Mouse (Mus musculus) CH12.LX (cell line): Measurements from ENCODE around the gene Cts7. TPM values are rescaled to one million over a fixed set of nuclear protein-coding genes. Genes with fewer than 3 reads are reported as not detected.

ENCODE experiments used
- DNase-seq: peaks from one replicate; pipeline ENCODE4 v3.0.0-alpha.2; 2013; ENCODE audit errors: extremely low read depth
- H3K27ac ChIP-seq: 2 replicates; pipeline ENCODE4 v1.5.1; 2012; ENCODE audit warnings: low read depth, mild to moderate bottlenecking, control low read depth, moderate library complexity; ENCODE audit not compliant: insufficient read depth
- H3K27me3 ChIP-seq: replicated peaks from 2 replicates; pipeline ENCODE3; 2012; ENCODE audit warnings: inconsistent platforms
- H3K36me3 ChIP-seq, 2 experiments: replicated peaks in 1 of 2; 2 replicates each; pipeline versions ENCODE3 to v1.6.1; 2012; ENCODE audit warnings: inconsistent platforms in 1 of 2, low read length in 1 of 2, mild to moderate bottlenecking in 1 of 2, mixed read lengths in 1 of 2, moderate library complexity in 1 of 2; ENCODE audit not compliant: control insufficient read depth in 1 of 2, insufficient read depth in 1 of 2
- H3K4me1 ChIP-seq, 2 experiments: 2 replicates each; pipeline ENCODE4 v1.6.1; 2012; ENCODE audit warnings: inconsistent platforms in 1 of 2, moderate library complexity in 1 of 2; ENCODE audit not compliant: insufficient read depth in 2 of 2, control insufficient read depth in 1 of 2
- H3K4me2 ChIP-seq: 2 replicates; pipeline ENCODE4 v1.6.1; 2012; ENCODE audit warnings: low read depth, mild to moderate bottlenecking, control low read depth; ENCODE audit not compliant: poor library complexity, insufficient read depth, severe bottlenecking
- H3K4me3 ChIP-seq, 3 experiments: fragments of 150-350 bp in 1 of 3; sonication (generic) in 1 of 3; replicated peaks in 1 of 3; 2 replicates each; pipeline versions ENCODE3 to v1.5.1; 2011 to 2012; ENCODE audit warnings: low read depth in 2 of 3, low read length in 2 of 3, mild to moderate bottlenecking in 2 of 3, moderate library complexity in 2 of 3, control low read depth in 1 of 3, improper control_type of control experiment in 1 of 3, inconsistent platforms in 1 of 3, mixed read lengths in 1 of 3; ENCODE audit not compliant: poor library complexity in 1 of 3
- H3K79me2 ChIP-seq: replicated peaks from 2 replicates; pipeline ENCODE4 v1.6.1; 2012; ENCODE audit warnings: mild to moderate bottlenecking, moderate library complexity; ENCODE audit not compliant: control insufficient read depth, poor library complexity, insufficient read depth, severe bottlenecking; ENCODE audit errors: extremely low read depth
- H3K9ac ChIP-seq: 2 replicates; pipeline ENCODE4 v1.6.1; 2012; ENCODE audit warnings: low read depth, mild to moderate bottlenecking, control low read depth, moderate library complexity; ENCODE audit not compliant: insufficient read depth
- H3K9me3 ChIP-seq: replicated peaks from 2 replicates; pipeline ENCODE3; 2012; ENCODE audit warnings: low read length, inconsistent platforms, mixed read lengths
- PAX5 ChIP-seq: IDR thresholded peaks from 2 replicates; pipeline ENCODE4 v1.6.1; 2012; ENCODE audit warnings: low read length, inconsistent platforms, mixed read lengths
- ZKSCAN1 ChIP-seq: IDR thresholded peaks from 2 replicates; pipeline ENCODE4 v1.6.1; 2012; ENCODE audit warnings: low read depth, inconsistent platforms, low read length, improper control_type of control experiment, borderline replicate concordance
- ZMIZ1 ChIP-seq: IDR thresholded peaks from 2 replicates; pipeline ENCODE4 v1.6.1; 2012; ENCODE audit warnings: low read depth, mild to moderate bottlenecking, inconsistent platforms, low read length, improper control_type of control experiment
- dilution Hi-C: fragments of 300-500 bp; cut with MboI; formaldehyde crosslinking; loops from 2 replicates; pipeline ENCODE4 v1.14.3; 2020; ENCODE audit warnings: low sequenced_read_pairs; ENCODE audit not compliant: extremely low pct_unique_long_range_greater_than_20kb, extremely low pct_ligation_motif_present
- in situ Hi-C: fragments of 300-500 bp; cut with MboI; formaldehyde crosslinking; loops from 3 replicates; pipeline ENCODE4 v1.14.3; 2019; ENCODE audit warnings: low sequenced_read_pairs, low pct_ligation_motif_present, low pct_unique_long_range_greater_than_20kb, mixed read lengths
- polyA plus RNA-seq: library from polyadenylated mRNA; unstranded; fragments of >175 nt; gene quantifications from 2 replicates; pipeline ENCODE4 v1.2.1, GENCODE M21; 2012; ENCODE audit warnings: low read depth; ENCODE audit not compliant: insufficient read length
- total RNA-seq, 2 experiments: library from RNA; depleted of rRNA; stranded (reverse); fragments of 300-350 nt in 1 of 2; fragments of >200 nt in 1 of 2; gene quantifications; 2 replicates each; pipeline ENCODE4 v1.2.3; 2012 to 2014

Gene Cts7
- total RNA-seq (2012; rRNA removed) (not detected in 2 replicates), total RNA-seq (2014; rRNA removed) (not detected in 2 replicates), polyA plus RNA-seq (not detected in 2 replicates)

- TF ChIP-seq ZKSCAN1: no peak
- no peak for TF ChIP-seq ZMIZ1
- no peak for TF ChIP-seq PAX5
- dilution Hi-C loops (no loop called here), in situ Hi-C loops (no loop called here)
- H3K4me3 ChIP-seq: no peak within 1 kb of the TSS
- DNase-seq: no peak
- H3K4me2 ChIP-seq: no peak within 1 kb of the TSS
- H3K27ac ChIP-seq: no peak within 1 kb of the TSS
- H3K36me3 ChIP-seq: no peaks in the 10 kb centered on the region
- no peak within 1 kb of the TSS for H3K9ac ChIP-seq
- no peaks in the 10 kb centered on the region for H3K4me1 ChIP-seq
- no peaks in the 10 kb centered on the region for H3K79me2 ChIP-seq
- no peaks in the 10 kb centered on the region for H3K27me3 ChIP-seq
- H3K9me3 ChIP-seq: peaks cover 29% of the 10 kb centered on the region
These were observed at the start of gene Cts7 for GRCm38 (mm10) chr13:61358097-61358496. Gene Cts7, minus strand, starts transcription at chr13:61358197.

Other genes starting within 250 kb of the Cts7 start
- not detected in 2 replicates for gene Ctsr, start 193.9 kb downstream of the Cts7 start, total RNA-seq (2012; rRNA removed)
- not detected in 2 replicates for gene Ctsr, start 193.9 kb downstream of the Cts7 start, total RNA-seq (2014; rRNA removed)
- not detected in 2 replicates for gene Ctsr, start 193.9 kb downstream of the Cts7 start, polyA plus RNA-seq
- gene Cts6, start 154.8 kb downstream of the Cts7 start, total RNA-seq (2012; rRNA removed): not detected in 2 replicates
- not detected in 2 replicates for gene Cts6, start 154.8 kb downstream of the Cts7 start, total RNA-seq (2014; rRNA removed)
- gene Cts6, start 154.8 kb downstream of the Cts7 start, polyA plus RNA-seq: not detected in 2 replicates
- gene Cts8, start 102.8 kb downstream of the Cts7 start, total RNA-seq (2012; rRNA removed): not detected in 2 replicates
- not detected in 2 replicates for gene Cts8, start 102.8 kb downstream of the Cts7 start, total RNA-seq (2014; rRNA removed)
- not detected in 2 replicates for gene Cts8, start 102.8 kb downstream of the Cts7 start, polyA plus RNA-seq
- gene Gm49398, start 69.4 kb downstream of the Cts7 start, total RNA-seq (2012; rRNA removed): not detected in 2 replicates
- gene Gm49398, start 69.4 kb downstream of the Cts7 start, total RNA-seq (2014; rRNA removed): not detected in 2 replicates
- not detected in 2 replicates for gene Gm49398, start 69.4 kb downstream of the Cts7 start, polyA plus RNA-seq
- gene Ctsm, start 183.6 kb upstream of the Cts7 start, total RNA-seq (2012; rRNA removed): not detected in 2 replicates
- gene Ctsm, start 183.6 kb upstream of the Cts7 start, total RNA-seq (2014; rRNA removed): not detected in 2 replicates
- not detected in 2 replicates for gene Ctsm, start 183.6 kb upstream of the Cts7 start, polyA plus RNA-seq
- gene Gm49352, start 210.0 kb upstream of the Cts7 start, total RNA-seq (2012; rRNA removed): not detected in 2 replicates
- gene Gm49352, start 210.0 kb upstream of the Cts7 start, total RNA-seq (2014; rRNA removed): not detected in 2 replicates
- gene Gm49352, start 210.0 kb upstream of the Cts7 start, polyA plus RNA-seq: not detected in 2 replicates
- not detected in 2 replicates for gene Cts3, start 211.9 kb upstream of the Cts7 start, total RNA-seq (2012; rRNA removed)
- gene Cts3, start 211.9 kb upstream of the Cts7 start, total RNA-seq (2014; rRNA removed): not detected in 2 replicates
- gene Cts3, start 211.9 kb upstream of the Cts7 start, polyA plus RNA-seq: not detected in 2 replicates